Mouse (Mus musculus) ovary, adult 2 months (tissue): Measurements from ENCODE around the gene Dtl. TPM values are rescaled to one million over a fixed set of nuclear protein-coding genes. Genes with fewer than 3 reads are reported as not detected.

ENCODE experiments used
- polyA plus RNA-seq: library from polyadenylated mRNA; depleted of rRNA; stranded (reverse); fragments of >200 nt; gene quantifications from 2 replicates; pipeline ENCODE4 v1.2.3, GENCODE M21; 2012; rRNA removed

Dtl gene
- polyA plus RNA-seq = 2.3 and 3.3 TPM in 2 replicates

GRCm38 (mm10) chr1:191575458-191576247 is at the start of gene Dtl, which contains the start of gene Ints7:
TSS of gene Dtl (minus strand) at chr1:191575544.
TSS of gene Ints7 (plus strand) at chr1:191575636.

Other genes with a start within 250 kb of the Dtl start
- 36.8 and 46.7 TPM in 2 replicates for gene Tmem206, start 249.6 kb downstream of the Dtl start, polyA plus RNA-seq
- gene Ppp2r5a, start 172.3 kb downstream of the Dtl start, polyA plus RNA-seq = 61.6 and 86.5 TPM in 2 replicates
- 24.8 and 29.8 TPM in 2 replicates for gene Ints7, start 92 bp upstream of the Dtl start, polyA plus RNA-seq
- gene Lpgat1, start 142.3 kb upstream of the Dtl start, polyA plus RNA-seq = 21.6 and 22.3 TPM in 2 replicates
- gene Nek2, start 245.9 kb upstream of the Dtl start, polyA plus RNA-seq = 4.4 and 4.6 TPM in 2 replicates